Mouse (Mus musculus) cortical plate, adult 2 months (tissue): Measurements from ENCODE around the gene Gadd45b. TPM values are rescaled to one million over a fixed set of nuclear protein-coding genes. Genes with fewer than 3 reads are reported as not detected.

ENCODE experiments used
- H3K27ac ChIP-seq: fragments of 200-500 bp; 2 replicates; pipeline ENCODE4 v1.5.1; 2012; ENCODE audit warnings: low read length, control low read depth, inconsistent platforms; ENCODE audit not compliant: insufficient read depth
- H3K4me1 ChIP-seq: fragments of 200-500 bp; 2 replicates; pipeline ENCODE4 v1.6.1; 2011; ENCODE audit warnings: low read length; ENCODE audit not compliant: control insufficient read depth, insufficient read depth
- H3K4me3 ChIP-seq: fragments of 200-500 bp; 2 replicates; pipeline ENCODE4 v1.5.1; 2011; ENCODE audit warnings: mild to moderate bottlenecking, low read length, control low read depth; ENCODE audit not compliant: insufficient read depth
- CTCF ChIP-seq: fragments of 200-500 bp; IDR thresholded peaks from 2 replicates; pipeline ENCODE4 v1.5.1; 2011; ENCODE audit warnings: mild to moderate bottlenecking, control low read depth, low read length; ENCODE audit not compliant: insufficient read depth; ENCODE audit errors: extremely low read depth
- POLR2A ChIP-seq: fragments of 200-500 bp; IDR thresholded peaks from 2 replicates; pipeline ENCODE4 v1.6.1; 2011; ENCODE audit warnings: mild to moderate bottlenecking, low read length, control low read depth; ENCODE audit not compliant: insufficient read depth; ENCODE audit errors: extremely low read depth
- polyA plus RNA-seq: library from polyadenylated mRNA; depleted of rRNA; stranded (reverse); fragments of >200 nt; gene quantifications from 2 replicates; pipeline ENCODE4 v1.2.3, GENCODE M21; 2012; rRNA removed

Gene Gadd45b
- polyA plus RNA-seq, 1 experiment, result 25.6 TPM

- Histone ChIP-seq H3K4me1 (no peaks in the 10 kb centered on the region; the same call in none of the 2 replicates), H3K4me3 (no peak overlapping the region), H3K27ac (no peak overlapping the region)
- TF ChIP-seq POLR2A (no peak), CTCF (no peak)
Observed at GRCm38 (mm10) chr10:80975478-80975877, 45.6 kb downstream of the Gadd45b start.

DNA sequence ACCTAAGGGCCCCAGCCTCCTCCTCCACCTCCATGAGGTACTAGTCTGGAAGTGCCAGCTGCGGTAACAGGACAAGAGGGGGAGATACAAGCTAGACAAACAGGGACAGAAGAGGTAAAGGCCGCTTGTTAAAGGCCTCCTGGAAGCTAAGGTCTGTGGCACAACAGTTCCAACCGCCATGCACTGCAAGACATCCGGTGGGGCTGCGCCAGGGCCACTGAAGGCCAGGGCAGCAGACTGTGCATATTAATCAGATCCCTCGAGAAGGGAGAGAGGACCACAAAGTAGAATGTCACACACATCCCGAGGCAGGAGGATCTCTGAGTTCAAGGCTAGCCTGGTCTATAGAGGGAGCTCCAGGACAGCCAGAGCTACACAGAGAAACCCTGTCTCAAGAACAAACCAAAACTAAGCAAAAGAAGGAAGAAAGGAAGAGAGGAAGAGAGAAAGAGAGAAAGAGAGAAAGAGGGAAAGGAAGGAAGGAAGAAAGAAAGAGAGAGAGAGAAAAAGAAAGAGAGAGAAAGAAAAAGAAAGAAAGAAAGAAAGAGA is 51.8 kb downstream of the Gadd45b start:
- TF ChIP-seq CTCF, result no peak
- no peak for TF ChIP-seq POLR2A
- H3K27ac ChIP-seq, result no peak overlapping the region
- no peak overlapping the region for H3K4me3 ChIP-seq
- H3K4me1 ChIP-seq, result no peaks in the 10 kb centered on the region; the same call in 1 of the 2 replicates

Other genes starting within 250 kb of the Gadd45b start
- 7.9 and 9.4 TPM in 2 replicates for gene Mob3a, start 228.1 kb upstream of the Gadd45b start, polyA plus RNA-seq
- gene Izumo4, start 227.9 kb upstream of the Gadd45b start, polyA plus RNA-seq, result 111 and 118 TPM in 2 replicates
- gene Ap3d1, start 187.8 kb upstream of the Gadd45b start, polyA plus RNA-seq, result 157 and 159 TPM in 2 replicates
- 45.9 and 47.8 TPM in 2 replicates for gene Dot1l, start 174.9 kb upstream of the Gadd45b start, polyA plus RNA-seq
- gene Sf3a2, start 131.9 kb upstream of the Gadd45b start, polyA plus RNA-seq, result 38.9 and 46.1 TPM in 2 replicates
- 59.5 and 62.6 TPM in 2 replicates for gene Plekhj1, start 131.4 kb upstream of the Gadd45b start, polyA plus RNA-seq
- 1.6 and 2.3 TPM in 2 replicates for gene Amh, start 124.8 kb upstream of the Gadd45b start, polyA plus RNA-seq
- gene Jsrp1, start 116.6 kb upstream of the Gadd45b start, polyA plus RNA-seq, result 4.7 and 5.0 TPM in 2 replicates
- 643 and 729 TPM in 2 replicates for gene Oaz1, start 103.4 kb upstream of the Gadd45b start, polyA plus RNA-seq
- 24.8 and 29.4 TPM in 2 replicates for gene Lingo3, start 86.0 kb upstream of the Gadd45b start, polyA plus RNA-seq
- gene Lsm7, start 74.9 kb upstream of the Gadd45b start, polyA plus RNA-seq, result 223 and 238 TPM in 2 replicates
- 94.2 and 96.5 TPM in 2 replicates for gene Sppl2b, start 74.8 kb upstream of the Gadd45b start, polyA plus RNA-seq
- gene Tmprss9, start 58.2 kb upstream of the Gadd45b start, polyA plus RNA-seq, result 0.21 and 0.40 TPM in 2 replicates
- gene Timm13, start 29.1 kb upstream of the Gadd45b start, polyA plus RNA-seq, result 207 and 219 TPM in 2 replicates
- 23.6 and 24.5 TPM in 2 replicates for gene Lmnb2, start 11.8 kb upstream of the Gadd45b start, polyA plus RNA-seq
- 77.9 and 152 TPM in 2 replicates for gene Gng7, start 84.9 kb downstream of the Gadd45b start, polyA plus RNA-seq
- 83.8 and 85.3 TPM in 2 replicates for gene Diras1, start 95.6 kb downstream of the Gadd45b start, polyA plus RNA-seq
- 72.8 and 73.0 TPM in 2 replicates for gene Slc39a3, start 107.4 kb downstream of the Gadd45b start, polyA plus RNA-seq
- 222 and 228 TPM in 2 replicates for gene Sgta, start 130.1 kb downstream of the Gadd45b start, polyA plus RNA-seq
- gene Thop1, start 140.0 kb downstream of the Gadd45b start, polyA plus RNA-seq, result 66.2 and 68.5 TPM in 2 replicates
- gene Creb3l3, start 168.8 kb downstream of the Gadd45b start, polyA plus RNA-seq, result 0.42 TPM in 2 replicates
- 192 and 201 TPM in 2 replicates for gene Map2k2, start 175.8 kb downstream of the Gadd45b start, polyA plus RNA-seq
- gene Zbtb7a, start 205.1 kb downstream of the Gadd45b start, polyA plus RNA-seq, result 46.9 and 49.9 TPM in 2 replicates
- gene Pias4, start 237.8 kb downstream of the Gadd45b start, polyA plus RNA-seq, result 21.3 and 22.5 TPM in 2 replicates
- gene Eef2, start 246.6 kb downstream of the Gadd45b start, polyA plus RNA-seq, result 1,040 and 1,088 TPM in 2 replicates